Mouse (Mus musculus) thymus, postnatal 4 days (tissue): ENCODE data around the gene Arhgef10l.

Experiments
- DNase-seq: peaks from one replicate; pipeline ENCODE4 v3.0.0; 2021

Gene Arhgef10l

GRCm38 (mm10) chr4:140656529-140656928 is 9.3 kb downstream of the Arhgef10l start:
- no peak for DNase-seq

GRCm38 (mm10) chr4:140654798-140655197 is 11.0 kb downstream of the Arhgef10l start:
- no peak for DNase-seq

- DNase-seq = no peak
Measured at GRCm38 (mm10) chr4:140653835-140654583, 11.8 kb downstream of the Arhgef10l start.

- no peak for DNase-seq
Measured at GRCm38 (mm10) chr4:140649731-140650130, 16.1 kb downstream of the Arhgef10l start.

- no peak for DNase-seq
Measured at GRCm38 (mm10) chr4:140649207-140649591, 16.6 kb downstream of the Arhgef10l start.

GRCm38 (mm10) chr4:140648443-140649206 is 17.2 kb downstream of the Arhgef10l start:
- peak; percentile 38 for DNase-seq

- DNase-seq = no peak
Measured at GRCm38 (mm10) chr4:140647711-140648421, 17.9 kb downstream of the Arhgef10l start.

GRCm38 (mm10) chr4:140645638-140646037 is 20.2 kb downstream of the Arhgef10l start:
- DNase-seq = no peak

GRCm38 (mm10) chr4:140644701-140645100 is 21.1 kb downstream of the Arhgef10l start:
- DNase-seq = no peak

GRCm38 (mm10) chr4:140644276-140644675 is 21.5 kb downstream of the Arhgef10l start:
- DNase-seq = no peak

GRCm38 (mm10) chr4:140642378-140642777 is 23.4 kb downstream of the Arhgef10l start:
- no peak for DNase-seq

GRCm38 (mm10) chr4:140641414-140641918 is 24.3 kb downstream of the Arhgef10l start:
- no peak for DNase-seq

- no peak for DNase-seq
Measured at GRCm38 (mm10) chr4:140640668-140641067, 25.1 kb downstream of the Arhgef10l start.

GRCm38 (mm10) chr4:140640242-140640523 is 25.6 kb downstream of the Arhgef10l start:
- no peak for DNase-seq

- no peak for DNase-seq
Measured at GRCm38 (mm10) chr4:140639431-140640241, 26.2 kb downstream of the Arhgef10l start.

- DNase-seq = no peak
Measured at GRCm38 (mm10) chr4:140638591-140638990, 27.2 kb downstream of the Arhgef10l start.

- no peak for DNase-seq
Measured at GRCm38 (mm10) chr4:140637269-140637668, 28.5 kb downstream of the Arhgef10l start.

- no peak for DNase-seq
Measured at GRCm38 (mm10) chr4:140636312-140636996, 29.4 kb downstream of the Arhgef10l start.

- no peak for DNase-seq
Measured at GRCm38 (mm10) chr4:140634861-140635388, 30.9 kb downstream of the Arhgef10l start.

GRCm38 (mm10) chr4:140631276-140631849 is 34.4 kb downstream of the Arhgef10l start:
- no peak for DNase-seq

GRCm38 (mm10) chr4:140630651-140631241 is 35.1 kb downstream of the Arhgef10l start:
- DNase-seq = no peak
